Mouse (Mus musculus): ENCODE results near the gene Anapc11.

- TF ChIP-seq POLR2A (IDR thresholded peaks at IDR 0.05; ENCODE audit: insufficient read depth, low read depth, low read length) (no peak), CTCF (IDR thresholded peaks at IDR 0.05; ENCODE audit: insufficient read depth, low read depth, low read length) (no peak)
Measured at GRCm38 (mm10) chr11:120622805-120623204, 24.6 kb downstream of the Anapc11 start.
